Mouse (Mus musculus) MEL (cell line): ENCODE data around the gene Rftn1. TPM values are rescaled to one million over a fixed set of nuclear protein-coding genes. Genes with fewer than 3 reads are reported as not detected.

Experiments
- DNase-seq: peaks from one replicate; pipeline ENCODE4 v3.0.0; 2011; ENCODE audit warnings: low read depth, low spot score
- H3K27ac ChIP-seq: 2 replicates; pipeline ENCODE4 v1.5.1; 2012; ENCODE audit warnings: low read depth, mild to moderate bottlenecking, control low read depth, low read length, moderate library complexity; ENCODE audit not compliant: control insufficient read depth
- H3K27me3 ChIP-seq, 2 experiments: fragments of 150-350 bp in 1 of 2; sonication (generic) in 1 of 2; 2 replicates each; pipeline ENCODE4 v1.6.1; 2012; ENCODE audit warnings: low read length in 2 of 2, mild to moderate bottlenecking in 2 of 2, improper control_type of control experiment in 1 of 2, moderate library complexity in 1 of 2; ENCODE audit not compliant: insufficient read depth in 2 of 2, control insufficient read depth in 1 of 2
- H3K36me3 ChIP-seq, 2 experiments: 2 replicates each; pipeline ENCODE4 v1.6.1; 2012 to 2014; ENCODE audit warnings: low read length in 2 of 2, improper control_type of control experiment in 1 of 2, inconsistent platforms in 1 of 2, mild to moderate bottlenecking in 1 of 2; ENCODE audit not compliant: insufficient read depth in 2 of 2, control insufficient read depth in 1 of 2
- H3K4me1 ChIP-seq, 2 experiments: fragments of 150-350 bp in 1 of 2; sonication (generic) in 1 of 2; 2 replicates each; pipeline ENCODE4 v1.6.1; 2012; ENCODE audit warnings: low read length in 2 of 2, improper control_type of control experiment in 1 of 2, mild to moderate bottlenecking in 1 of 2; ENCODE audit not compliant: insufficient read depth in 2 of 2, control insufficient read depth in 1 of 2
- H3K4me3 ChIP-seq, 2 experiments: fragments of 150-350 bp in 1 of 2; sonication (generic) in 1 of 2; 2 replicates each; pipeline ENCODE4 v1.5.1; 2012; ENCODE audit warnings: low read depth in 2 of 2, low read length in 2 of 2, mild to moderate bottlenecking in 2 of 2, moderate library complexity in 2 of 2, control low read depth in 1 of 2, improper control_type of control experiment in 1 of 2; ENCODE audit not compliant: control insufficient read depth in 1 of 2, insufficient read depth in 1 of 2
- H3K79me2 ChIP-seq: 2 replicates; pipeline ENCODE4 v1.6.1; 2012; ENCODE audit warnings: mild to moderate bottlenecking, low read length, moderate library complexity; ENCODE audit not compliant: control insufficient read depth, poor library complexity, insufficient read depth
- H3K9ac ChIP-seq: 2 replicates; pipeline ENCODE4 v1.6.1; 2012; ENCODE audit warnings: low read depth, mild to moderate bottlenecking, control low read depth, low read length, moderate library complexity; ENCODE audit not compliant: control insufficient read depth, poor library complexity, severe bottlenecking
- H3K9me3 ChIP-seq: fragments of 150-350 bp; sonication (generic); replicated peaks from 2 replicates; pipeline ENCODE4 v1.6.1; 2012; ENCODE audit warnings: mild to moderate bottlenecking, low read length, improper control_type of control experiment, moderate library complexity; ENCODE audit not compliant: insufficient read depth
- BHLHE40 ChIP-seq: IDR thresholded peaks from 2 replicates; pipeline ENCODE4 v1.6.1; 2012; ENCODE audit warnings: low read depth, mild to moderate bottlenecking, inconsistent platforms, low read length, improper control_type of control experiment, borderline replicate concordance
- CHD2 ChIP-seq: IDR thresholded peaks from 2 replicates; pipeline ENCODE4 v1.6.1; 2011; ENCODE audit warnings: low read length, improper control_type of control experiment
- CTCF ChIP-seq, 3 experiments: IDR thresholded peaks in 2 of 3; conservative IDR thresholded peaks in 1 of 3; 2 replicates each; pipeline ENCODE4 v1.5.1; 2011 to 2012; ENCODE audit warnings: low read length in 3 of 3, low read depth in 2 of 3, mild to moderate bottlenecking in 2 of 3, improper control_type of control experiment in 1 of 3, inconsistent platforms in 1 of 3, mixed read lengths in 1 of 3, moderate library complexity in 1 of 3; ENCODE audit not compliant: control insufficient read depth in 1 of 3, insufficient read depth in 1 of 3, poor library complexity in 1 of 3, severe bottlenecking in 1 of 3
- E2F4 ChIP-seq: IDR thresholded peaks from 2 replicates; pipeline ENCODE4 v1.6.1; 2011; ENCODE audit warnings: low read depth, low read length, improper control_type of control experiment, borderline replicate concordance
- ELF1 ChIP-seq: IDR thresholded peaks from 2 replicates; pipeline ENCODE4 v1.6.1; 2014; ENCODE audit warnings: low read depth, mild to moderate bottlenecking, inconsistent platforms, low read length, improper control_type of control experiment, moderate library complexity
- EP300 ChIP-seq, 2 experiments: IDR thresholded peaks; 2 replicates each; pipeline ENCODE4 v1.6.1; 2011; ENCODE audit warnings: improper control_type of control experiment in 2 of 2, low read length in 2 of 2, low read depth in 1 of 2, mild to moderate bottlenecking in 1 of 2
- ETS1 ChIP-seq: IDR thresholded peaks from 2 replicates; pipeline ENCODE4 v1.6.1; 2012; ENCODE audit warnings: low read depth, mild to moderate bottlenecking, inconsistent platforms, low read length, improper control_type of control experiment, moderate library complexity
- GABPA ChIP-seq: IDR thresholded peaks from 2 replicates; pipeline ENCODE4 v1.6.1; 2012; ENCODE audit warnings: low read depth, mild to moderate bottlenecking, inconsistent platforms, low read length, improper control_type of control experiment, moderate library complexity
- GATA1 ChIP-seq: IDR thresholded peaks from 2 replicates; pipeline ENCODE4 v1.6.1; 2011; ENCODE audit warnings: low read depth, low read length, improper control_type of control experiment
- JUND ChIP-seq: IDR thresholded peaks from 2 replicates; pipeline ENCODE4 v1.6.1; 2011; ENCODE audit warnings: low read depth, mild to moderate bottlenecking, improper control_type of control experiment, low read length
- KAT2A ChIP-seq: conservative IDR thresholded peaks from 2 replicates; pipeline ENCODE4 v1.6.1; 2012; ENCODE audit warnings: low read depth, low read length, improper control_type of control experiment, inconsistent platforms
- MAFK ChIP-seq: IDR thresholded peaks from 2 replicates; pipeline ENCODE4 v1.6.1; 2011; ENCODE audit warnings: low read depth, mild to moderate bottlenecking, low read length, improper control_type of control experiment, borderline replicate concordance
- MAX ChIP-seq: IDR thresholded peaks from 2 replicates; pipeline ENCODE4 v1.6.1; 2011; ENCODE audit warnings: low read length, improper control_type of control experiment
- MAZ ChIP-seq: IDR thresholded peaks from 2 replicates; pipeline ENCODE4 v1.6.1; 2012; ENCODE audit warnings: low read depth, mild to moderate bottlenecking, inconsistent platforms, low read length, improper control_type of control experiment
- MEF2A ChIP-seq: IDR thresholded peaks from 2 replicates; pipeline ENCODE4 v1.6.1; 2014; ENCODE audit warnings: low read depth, mild to moderate bottlenecking, inconsistent platforms, low read length, improper control_type of control experiment; ENCODE audit not compliant: poor library complexity, insufficient replicate concordance, severe bottlenecking; ENCODE audit errors: extremely low read depth
- MXI1 ChIP-seq: IDR thresholded peaks from 2 replicates; pipeline ENCODE4 v1.6.1; 2011; ENCODE audit warnings: mild to moderate bottlenecking, low read depth, low read length, improper control_type of control experiment
- MYB ChIP-seq: IDR thresholded peaks from 2 replicates; pipeline ENCODE4 v1.6.1; 2011; ENCODE audit warnings: mild to moderate bottlenecking, low read depth, low read length, improper control_type of control experiment
- NELFE ChIP-seq: IDR thresholded peaks from 2 replicates; pipeline ENCODE4 v1.6.1; 2011; ENCODE audit warnings: low read depth, low read length, improper control_type of control experiment
- POLR2A ChIP-seq, 2 experiments: IDR thresholded peaks; 2 replicates each; pipeline ENCODE4 v1.6.1; 2011 to 2012; ENCODE audit warnings: low read length in 2 of 2, mild to moderate bottlenecking in 2 of 2, control low read depth in 1 of 2, improper control_type of control experiment in 1 of 2, low read depth in 1 of 2, moderate library complexity in 1 of 2; ENCODE audit not compliant: control insufficient read depth in 1 of 2, insufficient read depth in 1 of 2, poor library complexity in 1 of 2
- POLR2AphosphoS2 ChIP-seq: IDR thresholded peaks from 2 replicates; pipeline ENCODE4 v1.6.1; 2011; ENCODE audit warnings: low read length, improper control_type of control experiment
- POLR2AphosphoS5 ChIP-seq: IDR thresholded peaks from 2 replicates; pipeline ENCODE4 v1.6.1; 2012; ENCODE audit warnings: low read depth, borderline replicate concordance, mild to moderate bottlenecking, inconsistent platforms, low read length, moderate library complexity, mixed read lengths
- RAD21 ChIP-seq: IDR thresholded peaks from 2 replicates; pipeline ENCODE4 v1.6.1; 2011; ENCODE audit warnings: mild to moderate bottlenecking, low read depth, low read length, improper control_type of control experiment
- RCOR1 ChIP-seq: IDR thresholded peaks from 2 replicates; pipeline ENCODE4 v1.6.1; 2012; ENCODE audit warnings: low read depth, mild to moderate bottlenecking, inconsistent platforms, low read length, improper control_type of control experiment
- SIN3A ChIP-seq: IDR thresholded peaks from 2 replicates; pipeline ENCODE4 v1.6.1; 2012; ENCODE audit warnings: low read length, improper control_type of control experiment, inconsistent platforms
- TAL1 ChIP-seq: IDR thresholded peaks from 2 replicates; pipeline ENCODE4 v1.6.1; 2012; ENCODE audit warnings: mild to moderate bottlenecking, inconsistent platforms, low read length, moderate library complexity, mixed read lengths
- TBP ChIP-seq: IDR thresholded peaks from 2 replicates; pipeline ENCODE4 v1.8.0; 2011; ENCODE audit warnings: low read depth, low read length, improper control_type of control experiment
- TCF12 ChIP-seq: IDR thresholded peaks from 2 replicates; pipeline ENCODE4 v1.6.1; 2014; ENCODE audit warnings: low read depth, mild to moderate bottlenecking, inconsistent platforms, low read length, improper control_type of control experiment, moderate library complexity
- UBTF ChIP-seq: IDR thresholded peaks from 2 replicates; pipeline ENCODE4 v1.6.1; 2012; ENCODE audit warnings: low read depth, mild to moderate bottlenecking, inconsistent platforms, low read length, improper control_type of control experiment, moderate library complexity, borderline replicate concordance; ENCODE audit not compliant: insufficient read depth
- USF1 ChIP-seq: IDR thresholded peaks from 2 replicates; pipeline ENCODE4 v1.6.1; 2014; ENCODE audit warnings: low read depth, mild to moderate bottlenecking, inconsistent platforms, low read length, improper control_type of control experiment, moderate library complexity
- USF2 ChIP-seq, 2 experiments: IDR thresholded peaks; 2 replicates each; pipeline ENCODE4 v1.6.1; 2011 to 2012; ENCODE audit warnings: improper control_type of control experiment in 2 of 2, low read length in 2 of 2, borderline replicate concordance in 1 of 2, inconsistent platforms in 1 of 2, low read depth in 1 of 2, mild to moderate bottlenecking in 1 of 2; ENCODE audit not compliant: insufficient read depth in 1 of 2
- ZC3H11A ChIP-seq: IDR thresholded peaks from 2 replicates; pipeline ENCODE4 v1.6.1; 2012; ENCODE audit warnings: low read depth, mild to moderate bottlenecking, inconsistent platforms, low read length, improper control_type of control experiment
- ZMIZ1 ChIP-seq: IDR thresholded peaks from 2 replicates; pipeline ENCODE4 v1.6.1; 2012; ENCODE audit warnings: low read depth, mild to moderate bottlenecking, inconsistent platforms, low read length, improper control_type of control experiment, moderate library complexity
- polyA plus RNA-seq, 2 experiments: library from polyadenylated mRNA; stranded (reverse) in 1 of 2; unstranded in 1 of 2; fragments of >175 nt in 1 of 2; fragments of >200 nt in 1 of 2; gene quantifications; 2 replicates each; pipeline versions ENCODE4 v1.2.1 to v1.2.4; 2012; ENCODE audit warnings: low replicate concordance in 2 of 2, low read depth in 1 of 2; ENCODE audit not compliant: insufficient read length in 2 of 2, insufficient read depth in 1 of 2, missing spikeins in 1 of 2
- total RNA-seq: library from RNA; depleted of rRNA; stranded (reverse); fragments of 300-350 nt; gene quantifications from 2 replicates; pipeline ENCODE4 v1.2.3, GENCODE M21; 2012

Rftn1 gene
- total and polyA plus RNA-seq, 3 experiments = 70.2 to 76.1 TPM; not detected in 1

GRCm38 (mm10) chr17:50195399-50195798, 4.9 kb upstream of the Rftn1 start:
- H3K27me3 ChIP-seq = no peaks in the 10 kb centered on the region
- H3K27ac ChIP-seq = no peak overlapping the region
- H3K36me3 ChIP-seq = peaks cover 0 to 26% of the 10 kb centered on the region in 2 experiments; a peak in 2 of 4 replicates
- no peak overlapping the region for H3K4me3 ChIP-seq
- H3K79me2 ChIP-seq = no peaks in the 10 kb centered on the region
- H3K9me3 ChIP-seq = no peaks in the 10 kb centered on the region
- H3K9ac ChIP-seq = no peak overlapping the region
- no peak for DNase-seq
- H3K4me1 ChIP-seq = peaks cover 12 to 37% of the 10 kb centered on the region in 2 experiments
- no peak for TF ChIP-seq POLR2A (IDR thresholded peaks at IDR 0.05; ENCODE audit: control insufficient read depth in 1 of 2, insufficient read depth in 1 of 2, low read depth in 1 of 2, low read length in 2 of 2, poor library complexity in 1 of 2)

DNA sequence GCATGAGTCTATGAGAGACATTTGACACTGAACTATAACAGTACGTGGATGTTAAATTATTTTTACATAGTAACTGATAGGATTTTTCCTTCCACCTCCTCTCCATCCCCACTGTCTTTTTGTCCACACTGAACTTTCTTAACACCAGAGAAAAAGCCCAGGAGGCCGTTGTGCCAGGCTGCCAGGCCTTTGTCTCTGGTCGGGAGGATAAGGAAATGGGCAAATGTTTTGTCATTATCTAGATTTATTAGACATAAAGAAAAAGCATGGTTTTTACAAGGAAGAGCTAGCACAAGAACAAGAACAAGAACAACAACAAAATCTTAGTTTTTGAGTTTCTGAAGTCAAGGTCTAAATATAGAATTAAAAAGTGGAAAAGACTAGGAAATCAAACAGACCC, 4.1 kb upstream of the Rftn1 start:
- Histone ChIP-seq H3K9ac (no peak overlapping the region), H3K4me1 (peaks cover 12 to 29% of the 10 kb centered on the region in 2 experiments), H3K9me3 (no peaks in the 10 kb centered on the region), H3K27me3 (no peaks in the 10 kb centered on the region), H3K36me3 (peaks cover 0 to 21% of the 10 kb centered on the region in 2 experiments; a peak in 2 of 4 replicates), H3K27ac (no peak overlapping the region), H3K4me3 (no peak overlapping the region), H3K79me2 (peaks cover 7% of the 10 kb centered on the region)
- no peak for DNase-seq
- no peak for TF ChIP-seq KAT2A
- TF ChIP-seq BHLHE40 = no peak
- TF ChIP-seq GATA1 = peak; percentile 33; the same call in 1 of the 2 replicates
- TF ChIP-seq RCOR1 = no peak
- no peak for TF ChIP-seq E2F4
- TF ChIP-seq JUND = no peak
- TF ChIP-seq TAL1 = 0 out of 2 replicates have a peak, but pooled peaks have one; percentile 10
- no peak for TF ChIP-seq ZMIZ1
- no peak for TF ChIP-seq USF1
- no peak for TF ChIP-seq ZC3H11A
- TF ChIP-seq MAZ = no peak
- TF ChIP-seq EP300 (IDR thresholded peaks at IDR 0.05; ENCODE audit: low read depth in 1 of 2, low read length in 2 of 2) = peak; percentile 39 to 73; a peak in 3 of 4 replicates
- TF ChIP-seq POLR2A (IDR thresholded peaks at IDR 0.05; ENCODE audit: control insufficient read depth in 1 of 2, insufficient read depth in 1 of 2, low read depth in 1 of 2, low read length in 2 of 2, poor library complexity in 1 of 2) = no peak
- no peak for TF ChIP-seq MEF2A
- TF ChIP-seq CHD2 = no peak
- TF ChIP-seq MXI1 = no peak
- peak; percentile 55; the same call in 1 of the 2 replicates for TF ChIP-seq TCF12
- TF ChIP-seq MYB = no peak
- no peak for TF ChIP-seq RAD21
- TF ChIP-seq UBTF = no peak
- no peak for TF ChIP-seq ELF1
- TF ChIP-seq TBP = no peak
- TF ChIP-seq POLR2AphosphoS2 = no peak
- TF ChIP-seq GABPA = no peak
- no peak for TF ChIP-seq USF2 (IDR thresholded peaks at IDR 0.05; ENCODE audit: borderline replicate concordance in 1 of 2, insufficient read depth in 1 of 2, low read depth in 1 of 2, low read length in 2 of 2)
- no peak for TF ChIP-seq CTCF (IDR thresholded peaks at IDR 0.05 in 2 of 3, conservative IDR thresholded peaks at IDR 0.05 in 1 of 3; ENCODE audit: control insufficient read depth in 1 of 3, insufficient read depth in 1 of 3, low read depth in 2 of 3, low read length in 3 of 3, poor library complexity in 1 of 3, severe bottlenecking in 1 of 3)
- TF ChIP-seq SIN3A = peak; percentile 36; the same call in 1 of the 2 replicates
- no peak for TF ChIP-seq MAX
- no peak for TF ChIP-seq MAFK
- no peak for TF ChIP-seq POLR2AphosphoS5
- TF ChIP-seq ETS1 = no peak
- TF ChIP-seq NELFE = no peak
